Mouse (Mus musculus) B cell, adult 62 days (primary cell): ENCODE results near the gene Olfr805. TPM values are rescaled to one million over a fixed set of nuclear protein-coding genes. Genes with fewer than 3 reads are reported as not detected.

ENCODE experiments used
- total RNA-seq: library from RNA; stranded (reverse); gene quantifications from 4 replicates; pipeline ENCODE4 v1.2.4, GENCODE M21; 2023

The Olfr805 gene
- total RNA-seq: not detected in 4 replicates

DNA sequence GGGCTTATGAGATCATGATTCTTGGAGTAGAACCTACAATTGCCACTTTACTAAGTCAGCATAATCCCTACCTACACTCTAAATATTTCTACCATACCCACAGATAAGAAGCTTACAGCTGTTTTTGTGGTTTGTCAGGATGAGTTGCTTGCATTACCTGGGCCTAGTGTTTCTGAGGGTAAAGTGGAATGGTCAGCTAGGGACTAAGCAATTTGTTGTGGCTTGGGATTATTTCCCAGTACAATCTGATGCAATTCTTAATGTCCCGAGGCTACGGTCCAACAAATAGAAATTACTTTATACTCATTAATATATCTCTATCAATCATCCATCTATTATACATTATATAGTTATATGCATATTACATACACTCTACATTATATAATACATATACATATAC is at the start of gene Olfr805:
Gene Olfr805 (minus strand): TSS at position 101 of the 400 bp plus-strand sequence.

GRCm38 (mm10) chr10:129774338-129774737 is 45.2 kb upstream of the Olfr805 start, which contains the start of gene Olfr809:
Gene Olfr809, plus strand, starts transcription at chr10:129774638.

GRCm38 (mm10) chr10:129765182-129765581 is 36.0 kb upstream of the Olfr805 start, which contains the start of gene Olfr808:
Gene Olfr808, plus strand, starts transcription at chr10:129765482.

GRCm38 (mm10) chr10:129757693-129758092 is 28.5 kb upstream of the Olfr805 start, which contains the start of gene Olfr807:
Gene Olfr807, minus strand, starts transcription at chr10:129757793.

DNA sequence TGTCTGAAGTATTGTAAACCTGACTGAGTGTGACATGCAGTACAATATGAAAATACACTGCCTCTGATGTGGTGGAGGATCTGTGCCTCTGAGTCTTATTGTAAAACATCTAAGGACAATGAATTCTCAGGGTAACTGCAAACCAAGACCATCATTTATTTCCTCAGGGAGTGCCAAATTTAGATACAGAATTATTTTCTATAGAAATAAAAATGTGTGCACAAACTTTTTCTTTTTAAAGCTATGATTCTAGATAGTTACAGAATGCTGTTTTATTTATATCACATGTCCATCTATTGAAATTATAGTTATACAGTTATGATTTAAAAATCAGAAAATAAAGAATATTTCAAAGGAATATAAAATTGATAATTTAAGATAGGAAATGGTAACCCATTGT is 12.6 kb upstream of the Olfr805 start, which contains the start of gene Olfr806:
Gene Olfr806 (minus strand): TSS at position 101 of the 400 bp plus-strand sequence.

GRCm38 (mm10) chr10:129702910-129703309 is 26.3 kb downstream of the Olfr805 start, which contains the start of gene Olfr804:
Gene Olfr804, plus strand, starts transcription at chr10:129703210.

GRCm38 (mm10) chr10:129694186-129694585 is 35.0 kb downstream of the Olfr805 start, which contains the start of gene Olfr803:
Gene Olfr803, minus strand, starts transcription at chr10:129694286.

DNA sequence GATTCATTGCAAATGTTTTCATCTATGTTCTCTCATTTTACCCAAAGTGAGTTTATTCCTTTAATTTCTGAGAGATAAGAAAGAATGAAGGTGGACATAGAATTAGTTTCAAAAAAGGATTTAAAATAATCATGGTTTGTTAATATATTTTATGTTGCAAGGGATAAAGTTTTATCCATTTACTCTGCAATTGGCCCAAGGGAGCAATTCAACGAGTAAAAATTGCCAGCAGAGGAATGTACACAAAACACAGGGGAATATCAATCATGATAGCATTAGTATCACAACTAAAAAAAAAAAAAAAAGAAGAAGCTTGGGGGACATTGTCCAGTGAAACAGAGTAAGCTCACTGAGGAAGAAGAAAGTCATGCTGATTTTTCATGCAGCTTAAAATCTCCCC is 41.1 kb downstream of the Olfr805 start, which contains the start of gene Olfr802:
Gene Olfr802 (minus strand): TSS at position 101 of the 400 bp plus-strand sequence.

DNA sequence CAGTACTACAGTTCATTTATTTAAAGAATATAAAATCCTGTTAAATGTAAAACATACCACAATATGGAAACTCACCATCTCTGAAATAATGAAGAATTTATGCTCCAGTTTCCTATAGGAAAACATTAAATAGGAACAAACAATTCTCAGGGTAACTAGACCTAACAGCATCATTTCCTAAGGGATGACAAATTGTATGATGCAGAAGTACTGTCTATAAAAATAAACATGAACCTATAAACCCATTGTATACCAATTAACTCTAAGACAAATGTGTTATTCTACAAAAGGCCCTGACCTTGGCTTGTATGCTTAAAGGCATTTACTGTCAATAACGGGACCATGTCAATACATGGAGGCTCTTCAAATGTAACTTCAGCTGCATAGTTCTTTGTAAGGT is 55.4 kb downstream of the Olfr805 start, which contains the start of gene Olfr801:
Gene Olfr801 (minus strand): TSS at position 101 of the 400 bp plus-strand sequence.

Other genes with a start within 250 kb of the Olfr805 start
- gene Olfr789, start 244.6 kb downstream of the Olfr805 start, total RNA-seq: 0.12 TPM in 1 of 4 replicates, not detected in the others
- gene Olfr790, start 230.9 kb downstream of the Olfr805 start, total RNA-seq: not detected in 4 replicates
- gene Olfr791, start 207.6 kb downstream of the Olfr805 start, total RNA-seq: not detected in 4 replicates
- not detected in 4 replicates for gene Olfr792, start 190.2 kb downstream of the Olfr805 start, total RNA-seq
- not detected in 4 replicates for gene Olfr794, start 161.7 kb downstream of the Olfr805 start, total RNA-seq
- not detected in 4 replicates for gene Olfr796, start 116.8 kb downstream of the Olfr805 start, total RNA-seq
- gene Olfr798, start 101.4 kb downstream of the Olfr805 start, total RNA-seq: not detected in 4 replicates
- gene Olfr799, start 91.9 kb downstream of the Olfr805 start, total RNA-seq: not detected in 4 replicates
- not detected in 4 replicates for gene Olfr800, start 71.7 kb downstream of the Olfr805 start, total RNA-seq
- gene Olfr801, start 55.5 kb downstream of the Olfr805 start, total RNA-seq: not detected in 4 replicates
- not detected in 4 replicates for gene Olfr802, start 41.2 kb downstream of the Olfr805 start, total RNA-seq
- gene Olfr803, start 35.1 kb downstream of the Olfr805 start, total RNA-seq: not detected in 4 replicates
- not detected in 4 replicates for gene Olfr804, start 26.2 kb downstream of the Olfr805 start, total RNA-seq
- not detected in 4 replicates for gene Olfr806, start 12.5 kb upstream of the Olfr805 start, total RNA-seq
- not detected in 4 replicates for gene Olfr807, start 28.4 kb upstream of the Olfr805 start, total RNA-seq
- not detected in 4 replicates for gene Olfr808, start 36.1 kb upstream of the Olfr805 start, total RNA-seq
- gene Olfr809, start 45.3 kb upstream of the Olfr805 start, total RNA-seq: not detected in 4 replicates
- not detected in 4 replicates for gene Olfr810, start 65.5 kb upstream of the Olfr805 start, total RNA-seq
- gene Olfr811, start 75.0 kb upstream of the Olfr805 start, total RNA-seq: not detected in 4 replicates
- not detected in 4 replicates for gene Olfr812, start 116.7 kb upstream of the Olfr805 start, total RNA-seq
- not detected in 4 replicates for gene Olfr813, start 126.0 kb upstream of the Olfr805 start, total RNA-seq
- not detected in 4 replicates for gene Olfr814, start 150.5 kb upstream of the Olfr805 start, total RNA-seq
- gene Olfr815, start 176.5 kb upstream of the Olfr805 start, total RNA-seq: not detected in 4 replicates
- gene Olfr816, start 186.2 kb upstream of the Olfr805 start, total RNA-seq: not detected in 4 replicates
- gene Olfr818, start 219.7 kb upstream of the Olfr805 start, total RNA-seq: not detected in 4 replicates
- gene Olfr819, start 237.9 kb upstream of the Olfr805 start, total RNA-seq: not detected in 4 replicates
- not detected in 4 replicates for gene Olfr247, start 246.8 kb upstream of the Olfr805 start, total RNA-seq